Mouse (Mus musculus) 416B (cell line): ENCODE measurements at regions not wholly inside any gene's neighbourhood (a gene's known extent, or its start where the extent isn't known, plus 50 kb on each side); places are given as distances from the start of the nearest gene placed in this dataset.
A peak's percentile ranks its signal among the peaks of the same experiment; 100 is the strongest.

Source experiments
- DNase-seq: peaks from one replicate; pipeline ENCODE4 v3.0.0; 2011; ENCODE audit warnings: low read depth

DNA sequence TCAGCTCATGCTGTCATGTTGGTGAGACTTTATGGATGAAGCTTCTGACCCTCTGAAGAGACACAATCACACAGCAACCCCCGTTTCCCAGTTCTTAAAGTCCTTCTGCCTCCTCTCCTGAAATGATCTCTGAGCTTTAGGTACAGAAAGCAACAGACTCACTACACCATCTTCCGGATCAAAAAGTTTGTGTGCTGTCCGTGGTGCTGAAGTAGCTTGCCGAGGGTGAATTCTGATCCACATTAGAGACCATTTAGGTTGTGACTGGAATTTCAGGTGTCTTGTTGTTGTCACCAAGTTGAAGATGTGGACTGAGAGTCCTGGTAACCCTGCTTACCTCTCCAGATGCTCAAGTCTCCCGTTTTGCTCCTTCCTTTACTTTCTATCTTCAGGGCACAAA, 375.2 kb downstream of the Shisa9 start:
- DNase-seq, result peak; percentile 4

GRCm38 (mm10) chr16:12389545-12389944, 405.6 kb downstream of the Shisa9 start:
- no peak for DNase-seq

- no peak for DNase-seq
These were observed 451.8 kb downstream of the Shisa9 start for GRCm38 (mm10) chr16:12435697-12436221.

DNA sequence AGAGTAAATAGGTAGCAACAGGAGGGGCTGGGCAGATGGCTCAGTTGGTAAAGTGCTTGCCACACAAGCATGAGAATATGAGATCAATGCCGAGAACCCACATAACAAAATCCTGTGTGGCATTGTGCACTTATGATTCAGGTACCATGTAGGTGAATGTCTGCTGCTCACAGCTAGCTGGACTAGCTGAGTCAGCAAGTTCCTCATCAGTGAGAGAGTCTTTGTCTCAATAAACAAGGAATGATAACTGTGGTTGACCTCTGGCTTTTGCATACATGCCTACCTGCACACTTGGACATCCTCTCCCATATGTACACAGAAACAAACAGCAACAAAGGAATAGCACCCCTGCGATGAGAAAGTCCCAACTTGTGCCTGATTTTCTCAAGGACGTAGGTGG, 454.7 kb downstream of the Shisa9 start:
- DNase-seq, result no peak

GRCm38 (mm10) chr16:12454791-12455190, 470.9 kb downstream of the Shisa9 start:
- DNase-seq, result no peak
